Mouse (Mus musculus) liver, embryonic 16.5 days (tissue): Measurements from ENCODE around the gene Igf1r. TPM values are rescaled to one million over a fixed set of nuclear protein-coding genes. Genes with fewer than 3 reads are reported as not detected.
A peak's percentile ranks its signal among the peaks of the same experiment; 100 is the strongest.

ENCODE experiments used
- ATAC-seq: fragments of 200-750 bp; cut with Nextera tagmentation; 2 replicates; pipeline ENCODE4 v1.8.0; 2017; ENCODE audit warnings: low read depth, mild to moderate bottlenecking, moderate number of reproducible peaks, moderate library complexity
- H3K27ac ChIP-seq: fragments of 300-500 bp; sonication (generic); 2 replicates; pipeline ENCODE4 v1.5.1; 2014; ENCODE audit warnings: mild to moderate bottlenecking, low read length
- H3K27me3 ChIP-seq: fragments of 300-500 bp; sonication (generic); 2 replicates; pipeline ENCODE4 v1.6.1; 2014; ENCODE audit warnings: low read depth, low read length, mixed read lengths; ENCODE audit not compliant: control insufficient read depth, insufficient read depth
- H3K36me3 ChIP-seq: fragments of 300-500 bp; sonication (generic); 2 replicates; pipeline ENCODE4 v1.6.1; 2014; ENCODE audit warnings: mild to moderate bottlenecking; ENCODE audit not compliant: control insufficient read depth, insufficient read depth
- H3K4me1 ChIP-seq: fragments of 300-500 bp; sonication (generic); 2 replicates; pipeline ENCODE4 v1.6.1; 2014; ENCODE audit warnings: low read depth, low read length, mixed read lengths; ENCODE audit not compliant: control insufficient read depth
- H3K4me2 ChIP-seq: fragments of 300-500 bp; sonication (generic); 2 replicates; pipeline ENCODE4 v1.6.1; 2014; ENCODE audit warnings: low read depth, low read length, mixed read lengths
- H3K4me3 ChIP-seq: fragments of 300-500 bp; sonication (generic); 2 replicates; pipeline ENCODE4 v1.5.1; 2014; ENCODE audit warnings: low read depth, mild to moderate bottlenecking, low read length
- H3K9ac ChIP-seq: fragments of 300-500 bp; sonication (generic); 2 replicates; pipeline ENCODE4 v1.6.1; 2014; ENCODE audit warnings: low read depth, low read length
- H3K9me3 ChIP-seq: fragments of 300-500 bp; sonication (generic); replicated peaks from 2 replicates; pipeline ENCODE4 v1.6.1; 2016; ENCODE audit warnings: low read length; ENCODE audit not compliant: control insufficient read depth
- WGBS: fragments of 180-500 bp; shearing (Covaris S2); extraction: QIAGEN DNeasy Blood & Tissue Kit; methylation state at CpG from one replicate; pipeline ENCODE4 v1.1.7; 2014; ENCODE audit not compliant: insufficient replicate concordance; 5-methylcytosine and 5-hydroxymethylcytosine counted together
- polyA plus RNA-seq: library from polyadenylated mRNA; unstranded; fragments of >200 nt; fragmentation: Nextera tagmentation; extraction: Ambion mirVana; gene quantifications from 2 replicates; pipeline ENCODE4 v1.2.1, GENCODE M21; 2015

Gene Igf1r
- polyA plus RNA-seq, 1 experiment from 2014 or later, result 3.2 TPM

GRCm38 (mm10) chr7:68010168-68010567, 57.5 kb downstream of the Igf1r start:
- peaks cover 39% of the 10 kb centered on the region for H3K4me1 ChIP-seq
- no peak for ATAC-seq
- WGBS, result 71% methylated on average over 7 of the region's 7 CpGs
- no peaks in the 10 kb centered on the region for H3K9me3 ChIP-seq
- H3K4me2 ChIP-seq, result no peak overlapping the region
- H3K36me3 ChIP-seq, result no peaks in the 10 kb centered on the region
- peak overlapping the region; percentile 68 for H3K27ac ChIP-seq
- H3K9ac ChIP-seq, result no peak overlapping the region
- no peak overlapping the region for H3K4me3 ChIP-seq
- H3K27me3 ChIP-seq, result no peaks in the 10 kb centered on the region

- Histone ChIP-seq H3K36me3 (no peaks in the 10 kb centered on the region), H3K4me3 (no peak overlapping the region), H3K9ac (0 out of 2 replicates have a peak overlapping the region, but pooled peaks have one; percentile 1), H3K9me3 (no peaks in the 10 kb centered on the region), H3K27me3 (no peaks in the 10 kb centered on the region), H3K4me1 (peaks cover 39% of the 10 kb centered on the region), H3K4me2 (peak overlapping the region; percentile 39), H3K27ac (peak overlapping the region; percentile 86)
- ATAC-seq, result peak; percentile 73
- 26% methylated on average over 3 of the region's 3 CpGs for WGBS
Measured at GRCm38 (mm10) chr7:68010802-68011201, 58.2 kb downstream of the Igf1r start.

DNA sequence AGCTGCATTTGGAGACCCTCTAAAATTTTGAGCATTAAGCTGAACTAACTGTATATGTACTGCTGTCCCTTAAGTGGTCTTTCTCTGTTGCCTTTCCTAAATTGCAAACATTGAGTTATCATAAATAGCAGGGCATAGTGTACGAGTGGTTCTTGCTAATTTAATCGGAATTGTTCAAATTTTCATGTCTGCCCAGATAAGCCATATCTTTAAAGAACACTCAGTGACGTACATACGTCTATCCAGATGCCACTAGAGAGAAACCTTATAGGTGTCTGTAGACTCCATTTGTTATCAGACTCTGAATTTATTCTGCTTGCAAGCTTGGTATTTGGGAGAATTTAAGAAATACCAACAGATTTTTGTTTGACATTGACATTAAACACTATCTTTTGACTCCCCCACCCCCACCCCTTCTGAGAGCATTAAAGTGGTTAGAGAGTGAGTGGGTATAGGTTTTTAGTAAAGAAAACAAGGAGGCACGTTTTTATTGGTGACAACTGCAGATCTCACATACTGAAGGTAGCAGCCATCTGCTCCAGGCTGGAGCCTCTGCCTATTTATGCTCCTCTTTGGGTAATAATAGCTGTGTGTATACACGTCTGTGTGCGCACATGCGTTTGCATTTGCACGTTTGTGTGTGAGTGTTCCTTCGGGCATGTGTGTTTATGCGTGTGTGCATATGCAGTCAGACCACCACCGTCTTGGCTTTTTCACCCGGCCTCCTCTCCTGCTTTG, 58.9 kb downstream of the Igf1r start:
- peaks cover 39% of the 10 kb centered on the region for H3K4me1 ChIP-seq
- H3K27ac ChIP-seq, result peak overlapping the region; percentile 86
- WGBS, result 49% methylated on average over 13 of the region's 13 CpGs
- H3K4me2 ChIP-seq, result peak overlapping the region; percentile 39
- H3K9me3 ChIP-seq, result 0 out of 2 replicates have a peak, but pooled peaks cover 2% of the 10 kb centered on the region
- 0 out of 2 replicates have a peak overlapping the region, but pooled peaks have one; percentile 1 for H3K9ac ChIP-seq
- H3K27me3 ChIP-seq, result no peaks in the 10 kb centered on the region
- H3K36me3 ChIP-seq, result no peaks in the 10 kb centered on the region
- H3K4me3 ChIP-seq, result no peak overlapping the region
- ATAC-seq, result peak; percentile 93

DNA sequence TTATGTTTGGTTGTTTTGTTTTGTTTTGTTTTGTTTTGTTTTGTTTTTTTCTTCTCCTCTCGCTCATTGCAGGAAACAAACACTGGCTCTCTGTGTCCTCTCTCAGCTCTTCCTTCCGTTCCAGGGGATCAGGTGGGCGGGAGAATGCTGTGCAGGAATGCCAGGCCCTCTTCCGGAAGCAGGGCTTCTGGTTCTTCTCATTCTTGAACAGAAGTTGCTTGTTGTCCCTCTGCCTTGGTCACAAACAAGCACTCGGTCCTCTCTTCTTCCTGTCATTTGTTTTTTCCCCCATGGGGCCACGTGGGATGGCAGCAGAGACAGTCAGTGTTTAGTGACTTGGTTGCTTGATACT, 59.5 kb downstream of the Igf1r start:
- H3K9me3 ChIP-seq, result 0 out of 2 replicates have a peak, but pooled peaks cover 2% of the 10 kb centered on the region
- H3K27me3 ChIP-seq, result no peaks in the 10 kb centered on the region
- WGBS, result 42% methylated on average over 6 of the region's 6 CpGs
- no peak for ATAC-seq
- peak overlapping the region; percentile 86 for H3K27ac ChIP-seq
- H3K4me1 ChIP-seq, result peaks cover 39% of the 10 kb centered on the region
- peak overlapping the region; percentile 39 for H3K4me2 ChIP-seq
- H3K4me3 ChIP-seq, result no peak overlapping the region
- no peaks in the 10 kb centered on the region for H3K36me3 ChIP-seq
- H3K9ac ChIP-seq, result no peak overlapping the region

DNA sequence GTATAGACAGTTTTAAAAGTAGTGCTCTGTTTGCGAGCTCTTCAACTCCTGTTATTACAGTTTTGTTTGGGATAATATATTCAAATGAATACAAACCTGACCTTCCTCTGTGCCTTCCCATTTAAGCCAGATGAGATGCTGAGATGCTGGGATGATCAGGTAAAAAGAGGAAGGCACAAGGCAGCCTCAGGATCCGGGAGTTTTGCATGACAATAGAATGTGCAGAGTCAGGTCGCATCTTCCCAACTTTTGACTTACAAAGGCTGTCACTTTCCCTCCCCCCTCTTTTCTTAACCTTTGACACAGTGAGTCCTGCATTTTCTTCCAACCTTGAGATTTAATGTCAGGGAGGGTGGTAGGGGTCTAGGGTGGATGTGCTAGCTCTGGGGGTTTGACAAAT, 61.9 kb downstream of the Igf1r start:
- Histone ChIP-seq H3K4me1 (peaks cover 46% of the 10 kb centered on the region), H3K27ac (no peak overlapping the region), H3K4me2 (no peak overlapping the region), H3K9ac (no peak overlapping the region), H3K36me3 (no peaks in the 10 kb centered on the region), H3K27me3 (no peaks in the 10 kb centered on the region), H3K9me3 (0 out of 2 replicates have a peak, but pooled peaks cover 2% of the 10 kb centered on the region), H3K4me3 (no peak overlapping the region)
- no peak for ATAC-seq
- WGBS, result 77% methylated on average over 3 of the region's 3 CpGs

DNA sequence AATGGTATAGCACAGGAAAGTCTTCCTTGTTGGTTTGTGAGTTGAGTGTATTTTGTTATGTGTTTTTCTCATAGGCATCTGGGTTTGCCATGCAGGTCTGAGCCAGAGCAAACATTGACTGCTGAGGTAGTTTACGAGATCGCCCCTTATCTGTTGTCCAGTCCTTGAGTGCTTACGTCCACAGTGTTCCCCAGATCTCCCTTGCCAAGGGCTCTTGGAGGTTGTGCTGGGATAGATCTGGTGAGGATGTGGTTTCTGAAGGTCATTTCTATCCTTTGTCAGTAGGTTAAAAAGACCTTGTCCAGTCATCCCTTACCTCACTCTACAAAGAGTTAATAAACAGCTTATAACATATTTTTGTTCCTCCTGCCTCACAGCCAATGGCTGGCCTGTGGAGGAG, 62.8 kb downstream of the Igf1r start:
- 0 out of 2 replicates have a peak, but pooled peaks cover 2% of the 10 kb centered on the region for H3K9me3 ChIP-seq
- WGBS, result 88% methylated on average over 3 of the region's 3 CpGs
- no peak for ATAC-seq
- H3K36me3 ChIP-seq, result no peaks in the 10 kb centered on the region
- no peak overlapping the region for H3K27ac ChIP-seq
- H3K4me1 ChIP-seq, result peaks cover 37% of the 10 kb centered on the region
- H3K27me3 ChIP-seq, result no peaks in the 10 kb centered on the region
- H3K9ac ChIP-seq, result no peak overlapping the region
- H3K4me2 ChIP-seq, result no peak overlapping the region
- H3K4me3 ChIP-seq, result no peak overlapping the region

DNA sequence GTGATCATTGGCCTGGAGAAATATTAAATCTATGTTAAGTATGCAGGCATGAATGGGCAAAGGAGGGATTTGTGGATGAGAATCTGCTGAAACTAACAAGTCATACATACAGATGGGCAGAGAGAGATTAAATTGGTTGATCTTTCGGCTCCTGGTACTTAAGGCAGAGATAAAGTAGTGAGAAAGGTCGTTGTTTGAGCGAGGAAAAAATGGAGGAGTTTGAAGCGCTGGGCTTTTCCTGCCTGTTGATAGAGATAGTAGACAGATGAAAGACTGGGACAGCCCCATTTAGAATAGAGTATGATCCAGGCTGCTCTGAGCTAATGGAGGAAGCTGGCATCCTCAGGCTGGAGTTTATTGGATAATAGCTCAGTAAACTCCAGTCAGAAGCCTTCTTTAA, 65.4 kb downstream of the Igf1r start:
- H3K4me2 ChIP-seq, result no peak overlapping the region
- 0 out of 2 replicates have a peak, but pooled peaks cover 2% of the 10 kb centered on the region for H3K9me3 ChIP-seq
- H3K36me3 ChIP-seq, result no peaks in the 10 kb centered on the region
- H3K4me1 ChIP-seq, result peaks cover 13% of the 10 kb centered on the region
- H3K9ac ChIP-seq, result no peak overlapping the region
- no peak overlapping the region for H3K4me3 ChIP-seq
- 17% methylated on average over 4 of the region's 4 CpGs for WGBS
- ATAC-seq, result peak; percentile 50
- H3K27me3 ChIP-seq, result no peaks in the 10 kb centered on the region
- H3K27ac ChIP-seq, result no peak overlapping the region

- 63% methylated on average over 2 of the region's 2 CpGs for WGBS
- Histone ChIP-seq H3K4me2 (no peak overlapping the region), H3K9ac (no peak overlapping the region), H3K27ac (no peak overlapping the region), H3K9me3 (0 out of 2 replicates have a peak, but pooled peaks cover 2% of the 10 kb centered on the region), H3K4me1 (peaks cover 10% of the 10 kb centered on the region), H3K4me3 (no peak overlapping the region), H3K36me3 (no peaks in the 10 kb centered on the region), H3K27me3 (no peaks in the 10 kb centered on the region)
- no peak for ATAC-seq
Measured at GRCm38 (mm10) chr7:68020556-68020955, 67.9 kb downstream of the Igf1r start.

GRCm38 (mm10) chr7:68021741-68022140, 69.1 kb downstream of the Igf1r start:
- 49% methylated on average over 2 of the region's 2 CpGs for WGBS
- no peak overlapping the region for H3K27ac ChIP-seq
- H3K9me3 ChIP-seq, result no peaks in the 10 kb centered on the region
- H3K4me3 ChIP-seq, result no peak overlapping the region
- H3K27me3 ChIP-seq, result no peaks in the 10 kb centered on the region
- no peaks in the 10 kb centered on the region for H3K36me3 ChIP-seq
- ATAC-seq, result no peak
- H3K4me2 ChIP-seq, result no peak overlapping the region
- H3K9ac ChIP-seq, result no peak overlapping the region
- peaks cover 10% of the 10 kb centered on the region for H3K4me1 ChIP-seq
